Mouse (Mus musculus): ENCODE measurements around the gene Elf2. TPM values are rescaled to one million over a fixed set of nuclear protein-coding genes. Genes with fewer than 3 reads are reported as not detected.

Gene Elf2
- total and polyA plus RNA-seq, 3 experiments = 38.0 to 53.3 (median 46.5) TPM

GRCm38 (mm10) chr3:51258070-51258469, 82.4 kb downstream of the Elf2 start:
- H3K9me3 ChIP-seq (replicated peaks; ENCODE audit: insufficient read depth, low read length) = no peaks in the 10 kb centered on the region
- H3K36me3 ChIP-seq (ENCODE audit: control insufficient read depth in 1 of 2, insufficient read depth in 2 of 2, low read length in 2 of 2) = peaks cover 0 to 38% of the 10 kb centered on the region in 2 experiments; a peak in 2 of 4 replicates
- no peak overlapping the region for H3K9ac ChIP-seq (ENCODE audit: control insufficient read depth, low read depth, low read length, poor library complexity, severe bottlenecking)
- 0 out of 4 replicates have a peak, but pooled peaks of 1 of the 2 experiments have one; percentile 32 for TF ChIP-seq POLR2A (IDR thresholded peaks at IDR 0.05; ENCODE audit: control insufficient read depth in 1 of 2, insufficient read depth in 1 of 2, low read depth in 1 of 2, low read length in 2 of 2, poor library complexity in 1 of 2)
- no peak for TF ChIP-seq ZNF384 (IDR thresholded peaks at IDR 0.05; ENCODE audit: low read depth, low read length)
- no peak for TF ChIP-seq BHLHE40 (IDR thresholded peaks at IDR 0.05; ENCODE audit: borderline replicate concordance, low read depth, low read length)
- TF ChIP-seq POLR2AphosphoS5 (IDR thresholded peaks at IDR 0.05; ENCODE audit: borderline replicate concordance, low read depth, low read length) = no peak
- TF ChIP-seq GATA1 (IDR thresholded peaks at IDR 0.05; ENCODE audit: low read depth, low read length) = no peak
- no peak for TF ChIP-seq MAZ (IDR thresholded peaks at IDR 0.05; ENCODE audit: low read depth, low read length)
- TF ChIP-seq ETS1 (IDR thresholded peaks at IDR 0.05; ENCODE audit: low read depth, low read length) = no peak
- no peak overlapping the region for H3K27ac ChIP-seq (ENCODE audit: control insufficient read depth, low read depth, low read length)
- no peaks in the 10 kb centered on the region for H3K4me1 ChIP-seq (ENCODE audit: control insufficient read depth in 1 of 2, insufficient read depth in 2 of 2, low read length in 2 of 2)
- H3K27me3 ChIP-seq (ENCODE audit: control insufficient read depth in 1 of 2, insufficient read depth in 2 of 2, low read length in 2 of 2) = no peaks in the 10 kb centered on the region
- DNase-seq (ENCODE audit: low read depth, low spot score) = no peak
- no peak overlapping the region for H3K4me3 ChIP-seq (ENCODE audit: control insufficient read depth in 1 of 2, insufficient read depth in 1 of 2, low read depth in 2 of 2, low read length in 2 of 2)
- H3K79me2 ChIP-seq (ENCODE audit: control insufficient read depth, insufficient read depth, low read length, poor library complexity) = no peaks in the 10 kb centered on the region

- Histone ChIP-seq H3K27me3 (ENCODE audit: control insufficient read depth in 1 of 2, insufficient read depth in 2 of 2, low read length in 2 of 2) (no peaks in the 10 kb centered on the region), H3K9ac (ENCODE audit: control insufficient read depth, low read depth, low read length, poor library complexity, severe bottlenecking) (no peak overlapping the region), H3K4me1 (ENCODE audit: control insufficient read depth in 1 of 2, insufficient read depth in 2 of 2, low read length in 2 of 2) (no peaks in the 10 kb centered on the region), H3K4me3 (ENCODE audit: control insufficient read depth in 1 of 2, insufficient read depth in 1 of 2, low read depth in 2 of 2, low read length in 2 of 2) (no peak overlapping the region), H3K79me2 (ENCODE audit: control insufficient read depth, insufficient read depth, low read length, poor library complexity) (no peaks in the 10 kb centered on the region), H3K36me3 (ENCODE audit: control insufficient read depth in 1 of 2, insufficient read depth in 2 of 2, low read length in 2 of 2) (peaks cover 0 to 36% of the 10 kb centered on the region in 2 experiments; a peak in 2 of 4 replicates), H3K9me3 (replicated peaks; ENCODE audit: insufficient read depth, low read length) (no peaks in the 10 kb centered on the region), H3K27ac (ENCODE audit: control insufficient read depth, low read depth, low read length) (no peak overlapping the region)
- no peak for TF ChIP-seq ZMIZ1 (IDR thresholded peaks at IDR 0.05; ENCODE audit: low read depth, low read length)
- TF ChIP-seq ZC3H11A (IDR thresholded peaks at IDR 0.05; ENCODE audit: low read depth, low read length) = no peak
- no peak for TF ChIP-seq UBTF (IDR thresholded peaks at IDR 0.05; ENCODE audit: borderline replicate concordance, insufficient read depth, low read depth, low read length)
- TF ChIP-seq CHD1 (IDR thresholded peaks at IDR 0.05; ENCODE audit: low read depth, low read length) = no peak
- no peak for TF ChIP-seq BHLHE40 (IDR thresholded peaks at IDR 0.05; ENCODE audit: borderline replicate concordance, low read depth, low read length)
- TF ChIP-seq TAL1 (IDR thresholded peaks at IDR 0.05; ENCODE audit: low read length) = no peak
- TF ChIP-seq USF1 (IDR thresholded peaks at IDR 0.05; ENCODE audit: low read depth, low read length) = no peak
- TF ChIP-seq POLR2AphosphoS5 (IDR thresholded peaks at IDR 0.05; ENCODE audit: borderline replicate concordance, low read depth, low read length) = no peak
- no peak for TF ChIP-seq MAZ (IDR thresholded peaks at IDR 0.05; ENCODE audit: low read depth, low read length)
- no peak for TF ChIP-seq GABPA (IDR thresholded peaks at IDR 0.05; ENCODE audit: low read depth, low read length)
- no peak for TF ChIP-seq JUND (IDR thresholded peaks at IDR 0.05; ENCODE audit: low read depth, low read length)
- no peak for TF ChIP-seq E2F4 (IDR thresholded peaks at IDR 0.05; ENCODE audit: borderline replicate concordance, low read depth, low read length)
- no peak for DNase-seq (ENCODE audit: low read depth, low spot score)
These were observed 84.0 kb downstream of the Elf2 start for GRCm38 (mm10) chr3:51256450-51256849.
